Mouse (Mus musculus) cerebellum, adult 9-11 months (tissue): ENCODE measurements at regions not wholly inside any gene's neighbourhood (a gene's known extent, or its start where the extent isn't known, plus 50 kb on each side); places are given as distances from the start of the nearest gene placed in this dataset.

ENCODE experiments used
- DNase-seq: peaks from one replicate; pipeline ENCODE4 v3.0.0; 2022

- DNase-seq = no peak
These were observed 383.2 kb upstream of the Chrm2 start for GRCm38 (mm10) chr6:36004701-36005100.

GRCm38 (mm10) chr6:36002090-36002489, 385.8 kb upstream of the Chrm2 start:
- no peak for DNase-seq

- DNase-seq = peak; percentile 85
These were observed 399.0 kb upstream of the Chrm2 start for GRCm38 (mm10) chr6:35988891-35989290.

GRCm38 (mm10) chr6:35940071-35940470, 400.4 kb upstream of the Mtpn start:
- DNase-seq = no peak

- peak; percentile 55 for DNase-seq
These were observed 384.5 kb upstream of the Mtpn start for GRCm38 (mm10) chr6:35924189-35924588.

- DNase-seq = no peak
These were observed 358.3 kb upstream of the Mtpn start for GRCm38 (mm10) chr6:35897990-35898389.

- no peak for DNase-seq
These were observed 356.0 kb upstream of the Mtpn start for GRCm38 (mm10) chr6:35895692-35896091.

GRCm38 (mm10) chr6:35874671-35875070, 335.0 kb upstream of the Mtpn start:
- no peak for DNase-seq

GRCm38 (mm10) chr6:35871388-35871787, 331.7 kb upstream of the Mtpn start:
- no peak for DNase-seq

GRCm38 (mm10) chr6:35864218-35864617, 324.5 kb upstream of the Mtpn start:
- no peak for DNase-seq

GRCm38 (mm10) chr6:35853993-35854392, 314.3 kb upstream of the Mtpn start:
- no peak for DNase-seq

- no peak for DNase-seq
These were observed 277.0 kb upstream of the Mtpn start for GRCm38 (mm10) chr6:35816657-35817056.

- peak; percentile 45 for DNase-seq
These were observed 274.8 kb upstream of the Mtpn start for GRCm38 (mm10) chr6:35814476-35814875.

GRCm38 (mm10) chr6:35805738-35806137, 266.1 kb upstream of the Mtpn start:
- DNase-seq = no peak

- DNase-seq = no peak
These were observed 264.4 kb upstream of the Mtpn start for GRCm38 (mm10) chr6:35804041-35804440.

- no peak for DNase-seq
These were observed 240.0 kb upstream of the Mtpn start for GRCm38 (mm10) chr6:35779706-35780105.

GRCm38 (mm10) chr6:35770907-35771306, 231.2 kb upstream of the Mtpn start:
- no peak for DNase-seq

GRCm38 (mm10) chr6:35759606-35760246, 220.0 kb upstream of the Mtpn start:
- DNase-seq = no peak

GRCm38 (mm10) chr6:35746034-35746433, 206.3 kb upstream of the Mtpn start:
- DNase-seq = no peak

GRCm38 (mm10) chr6:35705587-35705986, 165.9 kb upstream of the Mtpn start:
- peak; percentile 81 for DNase-seq

GRCm38 (mm10) chr6:35667062-35667461, 127.4 kb upstream of the Mtpn start:
- no peak for DNase-seq

- no peak for DNase-seq
These were observed 111.7 kb upstream of the Mtpn start for GRCm38 (mm10) chr6:35651401-35651800.

- no peak for DNase-seq
These were observed 105.5 kb upstream of the Mtpn start for GRCm38 (mm10) chr6:35645210-35645609.

- DNase-seq = no peak
These were observed 101.0 kb upstream of the Mtpn start for GRCm38 (mm10) chr6:35640672-35641071.

GRCm38 (mm10) chr6:35608336-35608735, 68.6 kb upstream of the Mtpn start:
- no peak for DNase-seq
